Mouse (Mus musculus) erythroblast, embryonic 14.5 days (primary cell): ENCODE data around the gene Cdkal1.

Experiments used
- GATA1 ChIP-seq: IDR thresholded peaks from 2 replicates; pipeline ENCODE4 v1.6.1; 2012; ENCODE audit warnings: low read length, inconsistent platforms, mixed read lengths
- TAL1 ChIP-seq: IDR thresholded peaks from 3 replicates; pipeline ENCODE4 v1.6.1; 2012; ENCODE audit warnings: low read length, inconsistent platforms, mixed read lengths

DNA sequence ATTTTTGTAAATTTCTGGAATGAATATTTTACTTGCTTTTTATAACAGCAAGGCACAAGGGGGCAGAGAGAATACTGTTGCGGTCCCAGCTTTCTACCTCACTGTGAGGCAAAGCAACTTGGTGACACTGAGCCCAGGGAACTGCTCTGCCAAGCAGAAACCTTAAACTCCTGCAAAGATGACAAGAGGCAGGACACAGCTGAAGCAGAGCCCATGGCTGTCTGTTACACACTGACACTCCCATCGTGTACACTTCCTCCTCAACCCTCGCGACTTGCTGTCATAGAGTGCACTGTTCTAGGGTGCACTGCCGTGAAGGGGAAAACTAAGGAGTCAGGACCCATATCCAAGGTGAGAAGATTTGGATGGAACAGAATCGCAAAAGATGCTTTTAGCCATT is 393.2 kb downstream of the Cdkal1 start:
- no peak for TF ChIP-seq GATA1
- TF ChIP-seq TAL1, result no peak
